Mouse (Mus musculus) bone marrow, adult 2 months (tissue): ENCODE results near the gene Fars2.

Experiments used
- CTCF ChIP-seq: fragments of 200-500 bp; IDR thresholded peaks from 2 replicates; pipeline ENCODE4 v1.5.1; 2011; ENCODE audit warnings: low read length, control low read depth; ENCODE audit not compliant: control insufficient read depth, insufficient read depth
- POLR2A ChIP-seq: fragments of 200-500 bp; IDR thresholded peaks from 2 replicates; pipeline ENCODE4 v1.6.1; 2011; ENCODE audit warnings: low read depth, mild to moderate bottlenecking, control low read depth, low read length, borderline replicate concordance; ENCODE audit not compliant: control insufficient read depth

DNA sequence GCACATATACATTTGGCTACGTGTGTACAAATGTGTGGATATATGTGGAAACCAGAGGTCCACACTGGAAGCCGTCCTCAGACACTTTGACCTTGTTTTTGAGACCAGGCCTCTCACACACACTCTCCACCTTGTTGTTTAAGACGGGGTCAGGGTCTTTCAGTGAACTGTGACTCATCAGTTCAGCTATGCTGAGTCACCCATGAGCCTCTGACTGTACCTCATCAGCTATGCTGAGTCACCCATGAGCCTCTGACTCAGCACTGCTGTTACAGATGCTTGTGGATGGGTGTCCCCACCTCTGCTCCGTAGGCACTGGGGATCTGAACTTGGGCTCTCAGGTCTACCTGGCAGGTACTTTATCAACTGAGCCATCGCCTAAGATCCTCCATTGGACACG lies 85.8 kb downstream of the Fars2 start:
- TF ChIP-seq CTCF (no peak), POLR2A (no peak)
